Mouse (Mus musculus) spleen, adult 2 months (tissue): Measurements from ENCODE around the gene Slc44a1. TPM values are rescaled to one million over a fixed set of nuclear protein-coding genes. Genes with fewer than 3 reads are reported as not detected.

ENCODE experiments used
- DNase-seq, 2 experiments: peaks; one replicate each; pipeline versions ENCODE4 v3.0.0 to v3.0.0-alpha.2; 2012 to 2021; ENCODE audit warnings: low spot score in 2 of 2, low read depth in 1 of 2
- H3K27ac ChIP-seq: fragments of 200-500 bp; 2 replicates; pipeline ENCODE4 v1.5.1; 2012; ENCODE audit warnings: low read length, inconsistent platforms; ENCODE audit not compliant: insufficient read depth
- H3K27me3 ChIP-seq: fragments of 200-500 bp; 2 replicates; pipeline ENCODE4 v1.6.1; 2012; ENCODE audit warnings: mild to moderate bottlenecking, moderate library complexity, low read length, inconsistent platforms; ENCODE audit not compliant: control insufficient read depth, insufficient read depth
- H3K36me3 ChIP-seq: fragments of 200-500 bp; 2 replicates; pipeline ENCODE4 v1.6.1; 2012; ENCODE audit warnings: mild to moderate bottlenecking, low read length, inconsistent platforms; ENCODE audit not compliant: control insufficient read depth, insufficient read depth
- H3K4me1 ChIP-seq: fragments of 200-500 bp; 2 replicates; pipeline ENCODE4 v1.6.1; 2011; ENCODE audit warnings: inconsistent platforms; ENCODE audit not compliant: control insufficient read depth, insufficient read depth, insufficient read length
- H3K4me3 ChIP-seq: fragments of 200-500 bp; 2 replicates; pipeline ENCODE4 v1.5.1; 2011; ENCODE audit warnings: mild to moderate bottlenecking, inconsistent platforms; ENCODE audit not compliant: insufficient read depth, insufficient read length; ENCODE audit errors: extremely low read depth
- CTCF ChIP-seq: fragments of 200-500 bp; IDR thresholded peaks from 2 replicates; pipeline ENCODE4 v1.5.1; 2011; ENCODE audit warnings: mild to moderate bottlenecking, inconsistent platforms; ENCODE audit not compliant: insufficient read depth, insufficient read length, insufficient replicate concordance; ENCODE audit errors: extremely low read depth
- POLR2A ChIP-seq: fragments of 200-500 bp; IDR thresholded peaks from 2 replicates; pipeline ENCODE4 v1.6.1; 2011; ENCODE audit warnings: low read depth, low read length, inconsistent platforms
- WGBS: fragments of 180-500 bp; shearing (Covaris S2); methylation state at CpG from one replicate; pipeline ENCODE4 v1.1.7; 2018; 5-methylcytosine and 5-hydroxymethylcytosine counted together
- polyA plus RNA-seq: library from polyadenylated mRNA; depleted of rRNA; stranded (reverse); fragments of >200 nt; gene quantifications from 2 replicates; pipeline ENCODE4 v1.2.3, GENCODE M21; 2012

Gene Slc44a1
- polyA plus RNA-seq, 1 experiment = 10.3 TPM

GRCm38 (mm10) chr4:53403386-53403785 lies 36.8 kb upstream of the Slc44a1 start:
- WGBS = 97% methylated on average over 12 of the region's 12 CpGs
- no peak for TF ChIP-seq CTCF
- TF ChIP-seq POLR2A = no peak
- no peaks in the 10 kb centered on the region for H3K27me3 ChIP-seq
- no peaks in the 10 kb centered on the region for H3K4me1 ChIP-seq
- H3K4me3 ChIP-seq = no peak overlapping the region
- no peaks in the 10 kb centered on the region for H3K36me3 ChIP-seq
- H3K27ac ChIP-seq = no peak overlapping the region
- no peak for DNase-seq

DNA sequence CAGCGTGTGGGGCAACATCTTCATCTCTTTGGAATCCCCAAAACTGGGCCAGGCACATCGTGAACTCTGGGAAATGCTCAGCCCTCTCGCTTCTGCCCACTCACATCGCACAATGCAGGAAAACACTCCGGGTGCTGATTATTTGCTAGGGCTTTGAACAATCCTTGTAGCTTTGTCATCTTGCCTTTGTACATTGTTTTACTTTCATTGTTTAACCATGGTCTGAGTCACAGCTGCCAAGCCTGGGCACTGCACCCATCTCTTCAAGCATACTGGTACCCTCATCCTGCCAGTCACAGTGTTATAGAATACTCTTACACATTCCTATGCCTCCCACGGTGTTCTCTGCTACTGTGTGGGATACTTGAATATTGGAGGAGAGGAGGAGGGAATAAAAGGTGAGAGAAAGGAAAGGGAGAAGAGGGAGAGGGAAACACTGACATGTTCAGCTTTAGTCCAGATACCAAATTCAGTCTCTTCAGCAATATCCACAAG lies 35.7 kb upstream of the Slc44a1 start:
- no peak overlapping the region for H3K27ac ChIP-seq
- no peaks in the 10 kb centered on the region for H3K4me1 ChIP-seq
- TF ChIP-seq CTCF = no peak
- no peak for TF ChIP-seq POLR2A
- no peak for DNase-seq
- no peak overlapping the region for H3K4me3 ChIP-seq
- no peaks in the 10 kb centered on the region for H3K27me3 ChIP-seq
- H3K36me3 ChIP-seq = no peaks in the 10 kb centered on the region
- WGBS = 96% methylated on average over 6 of the region's 6 CpGs

GRCm38 (mm10) chr4:53406866-53407265 lies 33.3 kb upstream of the Slc44a1 start:
- no peak for DNase-seq
- TF ChIP-seq POLR2A = no peak
- no peak for TF ChIP-seq CTCF
- no peaks in the 10 kb centered on the region for H3K27me3 ChIP-seq
- H3K4me3 ChIP-seq = no peak overlapping the region
- H3K4me1 ChIP-seq = peaks cover 9% of the 10 kb centered on the region
- no peaks in the 10 kb centered on the region for H3K36me3 ChIP-seq
- no peak overlapping the region for H3K27ac ChIP-seq

GRCm38 (mm10) chr4:53408821-53409220 lies 31.4 kb upstream of the Slc44a1 start:
- Histone ChIP-seq H3K27me3 (no peaks in the 10 kb centered on the region), H3K4me1 (peaks cover 18% of the 10 kb centered on the region), H3K4me3 (no peak overlapping the region), H3K27ac (no peak overlapping the region), H3K36me3 (no peaks in the 10 kb centered on the region)
- no peak for DNase-seq
- TF ChIP-seq POLR2A (no peak), CTCF (no peak)
- 78% methylated on average over 8 of the region's 8 CpGs for WGBS

DNA sequence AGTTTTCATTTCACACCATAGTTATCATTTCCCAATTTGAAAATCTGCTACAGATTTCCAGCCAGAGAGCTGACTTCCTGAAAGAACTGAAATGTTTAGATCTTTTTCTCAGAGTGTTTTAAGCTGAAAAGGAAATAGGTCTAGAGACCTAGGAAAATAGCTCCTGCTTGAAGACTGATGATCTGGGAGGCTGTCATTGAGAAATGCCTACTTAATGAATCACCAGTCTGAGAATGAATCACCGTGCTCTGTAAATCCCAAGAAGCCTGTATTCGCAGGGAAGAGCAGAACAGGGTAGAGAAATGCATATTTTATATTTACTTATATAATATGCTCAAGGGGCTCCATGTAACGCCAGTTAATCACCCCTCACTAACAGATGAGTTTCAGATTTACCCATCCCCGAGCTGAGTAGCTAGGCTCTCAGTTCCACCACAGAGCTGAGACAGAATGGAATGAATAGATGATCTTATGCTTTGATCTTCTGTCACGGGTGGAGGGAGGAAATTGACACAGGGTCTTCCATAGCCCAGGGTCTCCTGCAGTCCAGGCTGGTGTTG lies 30.6 kb upstream of the Slc44a1 start:
- DNase-seq = no peak
- no peak for TF ChIP-seq POLR2A
- TF ChIP-seq CTCF = no peak
- 74% methylated on average over 5 of the region's 5 CpGs for whole genome bisulfite sequencing
- Histone ChIP-seq H3K36me3 (no peaks in the 10 kb centered on the region), H3K4me1 (peaks cover 18% of the 10 kb centered on the region), H3K27me3 (no peaks in the 10 kb centered on the region), H3K4me3 (no peak overlapping the region), H3K27ac (no peak overlapping the region)

- H3K36me3 ChIP-seq = no peaks in the 10 kb centered on the region
- no peaks in the 10 kb centered on the region for H3K27me3 ChIP-seq
- no peak overlapping the region for H3K4me3 ChIP-seq
- H3K4me1 ChIP-seq = peaks cover 18% of the 10 kb centered on the region
- TF ChIP-seq CTCF (no peak), POLR2A (no peak)
- 50% methylated on average over 5 of the region's 5 CpGs for WGBS
- no peak overlapping the region for H3K27ac ChIP-seq
- no peak for DNase-seq
These were observed 29.5 kb upstream of the Slc44a1 start for GRCm38 (mm10) chr4:53410752-53411151.
